Comparison of ENCODE assay signal across 9 mouse cellular contexts in the genomic region with DNA sequence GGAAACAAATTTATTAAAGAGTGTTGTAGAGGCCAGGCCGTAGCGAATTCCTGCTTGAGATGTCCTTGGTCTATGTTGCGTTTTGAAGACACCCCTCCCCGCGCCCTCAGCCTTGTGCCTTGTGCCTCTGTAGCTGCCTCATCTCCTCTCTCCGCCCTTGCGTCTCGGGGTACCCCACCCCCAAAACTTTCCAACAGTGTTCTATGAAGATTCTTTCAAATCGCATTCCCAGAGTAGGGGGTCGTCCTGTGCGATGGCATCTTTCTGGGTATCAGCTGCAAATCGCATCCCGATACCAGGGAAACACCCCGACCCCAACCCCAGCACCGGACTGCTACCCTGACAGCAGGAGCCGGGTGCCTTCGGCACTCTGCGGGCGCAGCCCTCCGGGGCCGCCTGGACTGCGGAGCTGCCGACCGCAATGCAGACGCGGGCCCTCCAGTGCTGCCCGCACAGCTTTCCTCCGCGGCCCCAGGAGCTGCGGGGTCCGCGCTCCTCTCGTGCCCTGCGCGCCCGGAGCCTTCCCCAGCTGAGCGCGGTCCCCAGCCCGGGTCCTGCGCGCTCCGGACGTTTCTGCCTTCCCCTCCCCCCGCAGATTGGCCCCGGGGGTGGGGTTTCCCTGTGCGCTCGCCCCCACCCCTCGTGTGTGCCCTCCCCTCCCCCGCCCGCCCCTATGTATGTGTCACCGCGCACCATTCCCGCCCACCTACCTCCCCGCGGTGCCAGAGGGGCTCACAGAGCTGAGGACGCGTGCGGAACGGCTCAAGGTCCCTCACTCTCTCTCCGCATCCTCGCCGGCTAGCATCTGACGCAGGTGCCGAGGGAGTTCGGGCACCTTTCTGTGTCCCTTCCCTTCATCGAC. TPM values are rescaled to one million over a fixed set of nuclear protein-coding genes. Genes with fewer than 3 reads are reported as not detected.
DNase-seq lines count a peak whose midpoint lies in the region; ATAC-seq and TF ChIP-seq lines count a peak whose summit lies in the region.
"Had no signal": no experiment of that assay in that cellular context is flagged by ENCODE, and none has a peak within 500 bp of the region (broad histone marks: within the 10 kb centered on the region; RNA-seq: fewer than 3 reads in every experiment).

No protein-coding gene starts in this region.

- no peaks in the 10 kb centered on the region for H3K36me3 ChIP-seq in kidney, adult 2 months (ENCODE audit: control insufficient read depth, insufficient read depth, low read length)
- H3K36me3 ChIP-seq in forebrain, embryonic 12.5 days (replicated peaks): no peaks in the 10 kb centered on the region
- no peaks in the 10 kb centered on the region for H3K36me3 ChIP-seq in midbrain, embryonic 12.5 days

- peak; percentile 58; the same call in 1 of the 2 replicates for ATAC-seq in forebrain, embryonic 12.5 days (ENCODE audit: low FRiP score)
- ATAC-seq in midbrain, embryonic 12.5 days (ENCODE audit: low FRiP score, low read depth): peak; percentile 73

- H3K27me3 ChIP-seq in kidney, adult 2 months (replicated peaks; ENCODE audit: control insufficient read depth, insufficient read depth, low read length): no peaks in the 10 kb centered on the region; the same call in 1 of the 2 replicates
- H3K27me3 ChIP-seq in forebrain, embryonic 12.5 days: peaks cover 70% of the 10 kb centered on the region
- H3K27me3 ChIP-seq in midbrain, embryonic 12.5 days: peaks cover 66% of the 10 kb centered on the region

- H3K9ac ChIP-seq in forebrain, embryonic 12.5 days: peak overlapping the region; percentile 58
- peak overlapping the region; percentile 54 for H3K9ac ChIP-seq in midbrain, embryonic 12.5 days (replicated peaks)
- H3K9ac ChIP-seq: liver, embryonic 14.5 days had no signal

- H3K27ac ChIP-seq in kidney, adult 2 months (ENCODE audit: insufficient read depth, low read depth, low read length): no peak overlapping the region
- no peak overlapping the region for H3K27ac ChIP-seq in forebrain, embryonic 12.5 days
- H3K27ac ChIP-seq in midbrain, embryonic 12.5 days (replicated peaks): no peak overlapping the region
- H3K27ac ChIP-seq: liver, embryonic 14.5 days had no signal

- no peak for TF ChIP-seq POLR2A in kidney, adult 2 months (IDR thresholded peaks at IDR 0.05; ENCODE audit: low read depth, low read length)

- TF ChIP-seq CTCF in kidney, adult 2 months (conservative IDR thresholded peaks at IDR 0.05; ENCODE audit: insufficient read depth, insufficient read length, low read depth, low read length): no peak

- peak overlapping the region; percentile 99 for H3K4me2 ChIP-seq in forebrain, embryonic 12.5 days
- H3K4me2 ChIP-seq in midbrain, embryonic 12.5 days (replicated peaks): peak overlapping the region; percentile 98

- H3K4me1 ChIP-seq in kidney, adult 2 months (ENCODE audit: control insufficient read depth, insufficient read depth, low read length): no peaks in the 10 kb centered on the region
- H3K4me1 ChIP-seq in forebrain, embryonic 12.5 days: peaks cover 14% of the 10 kb centered on the region
- H3K4me1 ChIP-seq in midbrain, embryonic 12.5 days: peaks cover 15% of the 10 kb centered on the region

- no peak overlapping the region for H3K4me3 ChIP-seq in kidney, adult 2 months (ENCODE audit: insufficient read depth, low read depth, low read length)
- H3K4me3 ChIP-seq in forebrain, embryonic 12.5 days (replicated peaks): peak overlapping the region; percentile 54
- H3K4me3 ChIP-seq in midbrain, embryonic 12.5 days: peak overlapping the region; percentile 55

- DNase-seq in kidney, postnatal 4 days: peak; percentile 5 to 17
- DNase-seq in kidney, adult 2 months: no peak
- peak; percentile 25 for DNase-seq in adrenal gland, adult 2 months
- no peak for DNase-seq in cerebellum, adult 9-11 months
- DNase-seq in testis, postnatal 10 days (ENCODE audit: low spot score): no peak
- DNase-seq in spleen, adult 12 weeks (ENCODE audit: low spot score): no peak

- WGBS in kidney, adult 2 months: 2% methylated on average over 61 of the region's 66 CpGs
- 1% methylated on average over 63 of the region's 66 CpGs for WGBS in forebrain, embryonic 12.5 days
- WGBS in midbrain, embryonic 12.5 days: 1% methylated on average over 63 of the region's 66 CpGs

- no peaks in the 10 kb centered on the region for H3K9me3 ChIP-seq in forebrain, embryonic 12.5 days
- no peaks in the 10 kb centered on the region for H3K9me3 ChIP-seq in midbrain, embryonic 12.5 days

RNA-seq across cellular contexts. Expression of gene Acan, which starts 0.5 kb away (rescaled TPM):
- polyA plus RNA-seq in kidney, adult 2 months (2012; rRNA removed): not detected in 2 replicates
- 10 to 100 TPM in 1 of 2 experiments, 1 to 10 TPM in 1; 1.4 to 21.7 TPM for total RNA-seq in adrenal gland, adult 2 months (2021)
- polyA plus RNA-seq in adrenal gland, adult 2 months (2012; rRNA removed): 0.44 and 2.5 TPM in 2 replicates
- 0.47 and 0.63 TPM in 2 replicates for polyA plus RNA-seq in forebrain, embryonic 12.5 days (2016; fragmentation: Nextera tagmentation; extraction: Ambion mirVana)
- polyA plus RNA-seq in midbrain, embryonic 12.5 days (2016; fragmentation: Nextera tagmentation; extraction: Ambion mirVana): 0.26 and 0.77 TPM in 2 replicates

Comparison
In these comparisons a context has a peak if more than half of its experiments do, and no peak if none do; other contexts are left out.
1. DNase-seq: peak in kidney, postnatal 4 days (2 of 2) and adrenal gland, adult 2 months (single experiment); none in kidney, adult 2 months (single experiment), cerebellum, adult 9-11 months (single experiment), testis, postnatal 10 days (single experiment) and spleen, adult 12 weeks (single experiment).